Mouse (Mus musculus) lung, postnatal 0 days (tissue): ENCODE measurements around the gene Sh3pxd2a. TPM values are rescaled to one million over a fixed set of nuclear protein-coding genes. Genes with fewer than 3 reads are reported as not detected.
A peak's percentile ranks its signal among the peaks of the same experiment; 100 is the strongest.

Experiments
- ATAC-seq: fragments of 200-750 bp; cut with Nextera tagmentation; 2 replicates; pipeline ENCODE4 v1.8.0; 2017; ENCODE audit warnings: moderate library complexity
- DNase-seq: peaks from one replicate; pipeline ENCODE4 v3.0.0-alpha.2; 2016; ENCODE audit warnings: low spot score
- H3K27ac ChIP-seq: fragments of 300-500 bp; sonication (generic); 2 replicates; pipeline ENCODE4 v1.5.1; 2014; ENCODE audit warnings: antibody characterized with exemption, mild to moderate bottlenecking, low read length, mixed read lengths
- H3K27me3 ChIP-seq: fragments of 300-500 bp; sonication (generic); replicated peaks from 2 replicates; pipeline ENCODE4 v1.6.1; 2014; ENCODE audit warnings: low read length, mixed read lengths; ENCODE audit not compliant: insufficient read depth
- H3K36me3 ChIP-seq: fragments of 300-500 bp; sonication (generic); 2 replicates; pipeline ENCODE4 v1.6.1; 2014; ENCODE audit warnings: low read length, mixed read lengths; ENCODE audit not compliant: insufficient read depth
- H3K4me1 ChIP-seq: fragments of 300-500 bp; sonication (generic); 2 replicates; pipeline ENCODE4 v1.6.1; 2014; ENCODE audit warnings: antibody characterized with exemption, low read depth, low read length, mixed read lengths; ENCODE audit not compliant: insufficient read depth
- H3K4me2 ChIP-seq: fragments of 300-500 bp; sonication (generic); replicated peaks from 2 replicates; pipeline ENCODE4 v1.6.1; 2014; ENCODE audit warnings: low read depth, mild to moderate bottlenecking, low read length, moderate library complexity, mixed read lengths
- H3K4me3 ChIP-seq: fragments of 300-500 bp; sonication (generic); 2 replicates; pipeline ENCODE4 v1.5.1; 2014; ENCODE audit warnings: low read depth, low read length
- H3K9ac ChIP-seq: fragments of 300-500 bp; sonication (generic); replicated peaks from 2 replicates; pipeline ENCODE4 v1.6.1; 2014; ENCODE audit warnings: low read depth, mild to moderate bottlenecking
- H3K9me3 ChIP-seq: fragments of 300-500 bp; sonication (generic); 2 replicates; pipeline ENCODE4 v1.6.1; 2016; ENCODE audit warnings: low read length, mixed read lengths
- CTCF ChIP-seq: IDR thresholded peaks from 2 replicates; pipeline ENCODE4 v1.5.1; 2016; ENCODE audit warnings: antibody characterized with exemption, mild to moderate bottlenecking
- EP300 ChIP-seq: IDR thresholded peaks from 2 replicates; pipeline ENCODE4 v1.6.1; 2016; ENCODE audit warnings: antibody characterized with exemption, mild to moderate bottlenecking, control low read depth
- WGBS: fragments of 180-500 bp; shearing (Covaris S2); extraction: QIAGEN DNeasy Blood & Tissue Kit; methylation state at CpG from one replicate; pipeline ENCODE4 v1.1.7; 2014; 5-methylcytosine and 5-hydroxymethylcytosine counted together
- polyA plus RNA-seq: library from polyadenylated mRNA; unstranded; fragments of >200 nt; fragmentation: Nextera tagmentation; extraction: Ambion mirVana; gene quantifications from 2 replicates; pipeline ENCODE4 v1.2.1, GENCODE M21; 2015

Sh3pxd2a gene
- polyA plus RNA-seq, 1 experiment from 2014 or later, result 5.6 TPM

DNA sequence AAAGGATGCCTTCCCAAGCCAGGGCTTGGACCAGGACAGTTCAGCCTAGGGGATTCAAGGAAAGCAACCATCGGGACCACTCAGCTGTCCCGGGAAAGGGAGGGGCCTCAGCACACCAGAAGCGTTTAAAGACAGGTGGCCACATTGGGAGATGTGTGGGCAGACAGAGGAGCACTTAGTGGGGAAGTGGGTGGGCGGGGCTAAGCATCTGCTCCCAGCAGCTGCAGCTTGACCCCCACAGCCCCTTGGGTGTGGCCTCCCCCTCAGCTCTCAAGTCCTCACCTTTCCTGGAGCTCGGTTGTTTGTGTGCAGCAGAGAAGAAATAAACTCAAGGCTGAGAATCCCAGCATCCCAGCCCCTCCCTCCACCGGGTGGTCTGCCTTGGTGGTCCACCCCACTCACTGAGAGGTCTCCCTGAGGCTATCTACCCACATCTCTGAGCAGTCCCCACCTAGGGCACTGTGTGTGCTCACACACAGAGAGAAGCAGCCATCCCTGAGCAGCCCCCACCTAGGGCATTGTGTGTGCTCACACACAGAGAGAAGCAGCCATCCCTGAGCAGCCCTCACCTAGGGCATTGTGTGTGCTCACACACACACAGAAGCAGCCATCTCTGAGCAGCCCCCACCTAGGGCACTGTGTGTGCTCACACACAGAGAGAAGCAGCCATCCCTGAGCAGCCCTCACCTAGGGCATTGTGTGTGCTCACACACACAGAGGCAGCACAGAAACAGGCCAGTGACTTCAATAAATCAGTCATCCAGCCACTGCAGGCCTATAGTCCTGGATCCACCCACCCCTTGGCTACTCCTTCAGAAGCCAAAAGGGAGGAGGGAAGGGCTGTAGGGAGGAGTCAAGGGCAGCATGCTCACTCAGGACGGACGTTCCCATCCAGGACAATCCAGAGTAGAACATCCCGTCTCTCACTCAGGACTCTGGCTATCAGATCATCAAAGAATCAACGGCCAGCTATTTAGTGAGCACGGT is 136.0 kb downstream of the Sh3pxd2a start:
- TF ChIP-seq EP300, result no peak
- TF ChIP-seq CTCF, result no peak
- DNase-seq, result no peak
- no peak overlapping the region for H3K27ac ChIP-seq
- H3K27me3 ChIP-seq, result no peaks in the 10 kb centered on the region
- H3K4me3 ChIP-seq, result no peak overlapping the region
- H3K4me1 ChIP-seq, result peaks cover 19% of the 10 kb centered on the region; the same call in 1 of the 2 replicates
- H3K36me3 ChIP-seq, result no peaks in the 10 kb centered on the region
- no peak overlapping the region for H3K9ac ChIP-seq
- 20% methylated on average over 11 of the region's 11 CpGs for WGBS
- no peak overlapping the region for H3K4me2 ChIP-seq
- peak; percentile 30 for ATAC-seq
- no peaks in the 10 kb centered on the region for H3K9me3 ChIP-seq

DNA sequence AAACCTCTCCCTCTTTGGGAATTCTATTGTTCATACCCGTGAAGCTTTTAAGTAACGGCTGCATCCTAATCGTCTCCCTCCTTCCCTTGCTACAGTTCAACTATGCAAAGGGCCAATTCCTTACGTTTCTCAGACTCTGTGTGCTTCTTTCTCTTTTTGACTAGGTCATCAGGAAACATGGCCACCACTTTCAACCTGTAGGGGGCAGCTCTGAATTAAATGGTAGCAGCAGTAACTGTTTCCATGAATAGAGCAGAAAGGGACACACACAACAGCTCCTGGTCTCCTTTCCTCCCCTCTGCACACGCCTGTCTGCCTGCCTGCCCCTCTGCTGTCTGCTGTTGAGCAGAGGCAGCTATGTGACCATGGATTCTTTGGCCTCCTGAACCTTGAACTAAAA is 138.3 kb downstream of the Sh3pxd2a start:
- H3K36me3 ChIP-seq, result no peaks in the 10 kb centered on the region

DNA sequence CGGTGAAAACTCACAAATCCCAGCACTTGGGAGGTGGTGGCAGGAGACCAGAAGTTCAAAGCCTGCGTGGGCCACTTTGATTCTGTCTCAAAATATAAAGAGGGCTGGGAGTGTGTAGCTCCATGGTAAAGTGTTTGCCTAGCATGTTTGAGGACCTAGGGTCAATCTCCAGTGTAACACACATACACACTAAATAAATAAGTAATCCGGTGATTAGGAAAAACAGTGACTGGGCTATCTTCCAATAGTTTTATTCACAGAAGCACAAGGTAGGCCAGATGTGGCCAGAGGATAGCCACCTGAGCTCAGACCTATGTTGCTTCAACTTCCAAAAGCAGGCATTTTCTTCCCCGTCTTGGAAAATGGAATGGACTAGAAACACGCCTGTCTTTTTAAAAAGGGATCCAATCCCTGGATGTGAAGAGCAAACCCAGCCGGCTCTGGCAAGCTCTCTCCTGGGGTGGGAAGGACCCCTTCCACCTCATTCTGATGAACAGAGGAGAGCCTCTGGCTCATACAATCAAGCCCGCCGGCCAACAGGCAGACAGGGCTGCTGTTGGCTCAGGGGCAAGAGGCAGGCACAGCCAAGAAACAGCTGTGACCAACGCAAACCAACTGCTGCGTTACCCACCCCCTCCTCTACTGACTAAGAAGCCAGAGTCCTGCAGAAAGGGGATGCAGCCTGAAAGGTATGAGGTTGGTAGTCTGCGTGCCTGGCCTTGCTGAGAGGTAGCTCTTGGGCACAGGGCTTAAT is 140.9 kb downstream of the Sh3pxd2a start:
- Histone ChIP-seq H3K9me3 (no peaks in the 10 kb centered on the region), H3K4me2 (no peak overlapping the region), H3K27me3 (no peaks in the 10 kb centered on the region), H3K36me3 (no peaks in the 10 kb centered on the region), H3K4me3 (no peak overlapping the region), H3K4me1 (peaks cover 18% of the 10 kb centered on the region; the same call in 1 of the 2 replicates), H3K27ac (peak overlapping the region; percentile 66; the same call in 1 of the 2 replicates), H3K9ac (no peak overlapping the region)
- ATAC-seq (peak; percentile 50), DNase-seq (peak; percentile 78)
- WGBS, result 34% methylated on average over 11 of the region's 11 CpGs
- no peak for TF ChIP-seq CTCF
- TF ChIP-seq EP300, result no peak

More for the DNA sequence above, 138.3 kb downstream of the Sh3pxd2a start:
- Histone ChIP-seq H3K4me1 (peaks cover 23% of the 10 kb centered on the region; the same call in 1 of the 2 replicates), H3K4me3 (no peak overlapping the region), H3K27me3 (no peaks in the 10 kb centered on the region), H3K4me2 (no peak overlapping the region), H3K9me3 (no peaks in the 10 kb centered on the region), H3K9ac (no peak overlapping the region), H3K27ac (peak overlapping the region; percentile 15; the same call in 1 of the 2 replicates)
- whole genome bisulfite sequencing, result 36% methylated on average over 5 of the region's 5 CpGs
- TF ChIP-seq EP300, result 0 out of 2 replicates have a peak, but pooled peaks have one; percentile 16
- peak; percentile 79 for TF ChIP-seq CTCF
- DNase-seq, result peak; percentile 68
- no peak for ATAC-seq

DNA sequence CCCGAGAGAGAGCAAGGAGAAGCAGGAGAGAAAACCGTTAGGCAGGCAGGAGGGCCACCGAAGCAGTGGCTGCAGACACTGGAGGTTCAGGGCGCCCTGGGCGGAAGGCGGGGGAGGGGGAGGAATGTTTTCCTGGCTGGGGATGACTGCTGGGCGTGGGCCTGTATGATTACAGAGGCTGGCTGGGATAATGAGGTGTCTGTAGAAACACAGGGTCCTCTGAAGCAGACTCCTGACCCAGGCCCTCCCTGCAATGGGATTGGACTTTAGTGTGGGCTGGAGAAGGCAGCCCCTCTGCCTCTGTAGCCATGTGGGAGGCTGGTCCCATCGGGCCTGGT is 143.9 kb downstream of the Sh3pxd2a start:
- DNase-seq, result peak; percentile 92
- Histone ChIP-seq H3K4me2 (peak overlapping the region; percentile 54), H3K27me3 (no peaks in the 10 kb centered on the region), H3K36me3 (no peaks in the 10 kb centered on the region), H3K9ac (peak overlapping the region; percentile 39), H3K4me1 (peaks cover 15% of the 10 kb centered on the region; the same call in 1 of the 2 replicates), H3K27ac (peak overlapping the region; percentile 84), H3K9me3 (no peaks in the 10 kb centered on the region), H3K4me3 (peak overlapping the region; percentile 42)
- peak; percentile 38; the same call in 1 of the 2 replicates for TF ChIP-seq EP300
- no peak for TF ChIP-seq CTCF
- peak; percentile 73 for ATAC-seq
- 22% methylated on average over 8 of the region's 8 CpGs for WGBS

DNA sequence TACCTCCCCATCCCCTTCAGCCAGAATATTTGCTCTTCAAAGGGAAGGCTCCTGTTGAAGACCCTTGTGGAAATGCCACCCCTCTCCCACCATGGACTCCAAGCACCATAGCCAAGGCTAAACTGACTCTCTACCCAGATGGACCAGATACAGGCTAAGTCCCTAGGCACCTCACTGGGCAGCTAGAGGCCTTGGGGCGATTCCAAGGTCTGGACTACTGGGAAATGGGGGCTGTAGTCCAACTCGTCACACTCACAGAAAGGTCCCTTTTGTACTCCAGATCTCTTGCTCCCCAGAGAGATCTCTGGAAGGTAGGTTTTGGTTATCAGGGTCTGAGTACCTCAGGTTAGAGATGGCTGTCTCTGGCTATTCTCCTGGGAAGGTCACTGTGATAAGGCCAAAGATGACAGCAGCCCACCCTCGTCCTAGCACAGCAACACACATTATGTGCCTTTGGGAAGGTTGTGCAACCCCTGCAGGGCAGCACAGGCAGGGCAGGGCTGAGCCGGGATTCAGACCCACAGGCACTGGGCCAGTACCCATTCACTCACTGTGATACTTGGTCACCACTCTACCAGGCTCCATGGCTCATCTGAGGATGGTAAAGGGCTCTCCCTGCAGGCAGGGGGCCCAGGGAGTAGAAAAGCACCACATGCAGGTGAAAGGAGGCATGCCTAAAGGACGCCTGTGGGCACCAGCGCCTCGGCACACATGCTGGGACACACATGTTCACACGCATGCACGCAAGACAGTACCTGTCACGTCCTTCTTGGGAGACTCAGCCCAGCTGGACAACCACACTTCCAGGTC is 144.5 kb downstream of the Sh3pxd2a start:
- no peak for TF ChIP-seq EP300
- TF ChIP-seq CTCF, result peak; percentile 48
- peak overlapping the region; percentile 42 for H3K4me3 ChIP-seq
- no peaks in the 10 kb centered on the region for H3K9me3 ChIP-seq
- WGBS, result 53% methylated on average over 10 of the region's 10 CpGs
- ATAC-seq (peak; percentile 25), DNase-seq (peak; percentile 50)
- H3K9ac ChIP-seq, result peak overlapping the region; percentile 39
- H3K4me1 ChIP-seq, result peaks cover 20% of the 10 kb centered on the region; the same call in 1 of the 2 replicates
- peak overlapping the region; percentile 54 for H3K4me2 ChIP-seq
- no peaks in the 10 kb centered on the region for H3K36me3 ChIP-seq
- H3K27ac ChIP-seq, result peak overlapping the region; percentile 84
- H3K27me3 ChIP-seq, result no peaks in the 10 kb centered on the region
